Mouse (Mus musculus) stomach, postnatal 0 days (tissue): ENCODE measurements around the gene Icmt. TPM values are rescaled to one million over a fixed set of nuclear protein-coding genes. Genes with fewer than 3 reads are reported as not detected.

Experiments
- ATAC-seq: fragments of 200-750 bp; cut with Nextera tagmentation; 2 replicates; pipeline ENCODE4 v1.8.0; 2017; ENCODE audit not compliant: low FRiP score, low TSS enrichment
- DNase-seq: peaks from one replicate; pipeline ENCODE4 v3.0.0-alpha.2; 2016; ENCODE audit warnings: low spot score
- H3K27ac ChIP-seq: fragments of 300-500 bp; sonication (generic); replicated peaks from 2 replicates; pipeline ENCODE4 v1.5.1; 2014; ENCODE audit warnings: mild to moderate bottlenecking, control low read depth
- H3K27me3 ChIP-seq: fragments of 300-500 bp; sonication (generic); 2 replicates; pipeline ENCODE4 v1.6.1; 2014; ENCODE audit warnings: low read length; ENCODE audit not compliant: control insufficient read depth, insufficient read depth
- H3K36me3 ChIP-seq: fragments of 300-500 bp; sonication (generic); 2 replicates; pipeline ENCODE4 v1.6.1; 2014; ENCODE audit warnings: low read length, mixed read lengths; ENCODE audit not compliant: control insufficient read depth, insufficient read depth
- H3K4me1 ChIP-seq: fragments of 300-500 bp; sonication (generic); replicated peaks from 2 replicates; pipeline ENCODE4 v1.6.1; 2014; ENCODE audit warnings: antibody characterized with exemption; ENCODE audit not compliant: control insufficient read depth, insufficient read depth
- H3K4me2 ChIP-seq: fragments of 300-500 bp; sonication (generic); replicated peaks from 2 replicates; pipeline ENCODE4 v1.6.1; 2014; ENCODE audit warnings: low read depth, mild to moderate bottlenecking, control low read depth, moderate library complexity
- H3K4me3 ChIP-seq: fragments of 300-500 bp; sonication (generic); 2 replicates; pipeline ENCODE4 v1.5.1; 2014; ENCODE audit warnings: low read depth, low read length, control low read depth
- H3K9ac ChIP-seq: fragments of 300-500 bp; sonication (generic); 2 replicates; pipeline ENCODE4 v1.6.1; 2014; ENCODE audit warnings: mild to moderate bottlenecking, low read length, control low read depth, mixed read lengths
- H3K9me3 ChIP-seq: fragments of 300-500 bp; sonication (generic); 2 replicates; pipeline ENCODE4 v1.6.1; 2016; ENCODE audit warnings: low read length; ENCODE audit not compliant: control insufficient read depth
- CTCF ChIP-seq: IDR thresholded peaks from 2 replicates; pipeline ENCODE4 v1.5.1; 2016; ENCODE audit warnings: antibody characterized with exemption, low read depth, mild to moderate bottlenecking, moderate library complexity
- EP300 ChIP-seq: optimal IDR thresholded peaks from 2 replicates; pipeline ENCODE3; 2016; ENCODE audit warnings: antibody characterized with exemption
- WGBS: fragments of 180-500 bp; shearing (Covaris S2); extraction: QIAGEN DNeasy Blood & Tissue Kit; methylation state at CpG from one replicate; pipeline ENCODE4 v1.1.7; 2014; 5-methylcytosine and 5-hydroxymethylcytosine counted together
- polyA plus RNA-seq: library from polyadenylated mRNA; unstranded; fragments of >200 nt; fragmentation: Nextera tagmentation; extraction: Ambion mirVana; gene quantifications from 2 replicates; pipeline ENCODE4 v1.2.1, GENCODE M21; 2015

Icmt gene
- polyA plus RNA-seq, 1 experiment from 2014 or later: 10.2 TPM

DNA sequence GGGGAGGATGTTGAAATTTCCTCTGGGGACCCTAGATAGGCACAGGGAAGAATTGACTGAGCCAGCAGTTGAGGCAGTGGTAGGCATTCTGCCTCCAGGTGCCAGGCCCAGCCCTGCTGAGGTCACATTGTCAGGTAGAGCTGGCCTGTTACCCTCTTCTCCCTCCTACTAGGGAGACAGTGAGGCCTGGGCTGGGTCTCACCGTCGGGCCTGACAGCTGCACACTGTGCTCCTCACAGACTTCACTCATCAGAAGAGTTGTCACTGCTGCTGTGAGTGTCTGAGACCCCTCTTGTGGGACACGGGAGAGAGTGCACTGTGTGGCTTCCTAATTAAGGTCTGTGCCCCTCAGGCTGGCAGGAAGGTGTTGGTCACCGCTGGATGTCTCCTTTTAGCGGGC is 31.2 kb upstream of the Icmt start:
- H3K4me2 ChIP-seq: no peak overlapping the region
- WGBS: 47% methylated on average over 5 of the region's 5 CpGs

DNA sequence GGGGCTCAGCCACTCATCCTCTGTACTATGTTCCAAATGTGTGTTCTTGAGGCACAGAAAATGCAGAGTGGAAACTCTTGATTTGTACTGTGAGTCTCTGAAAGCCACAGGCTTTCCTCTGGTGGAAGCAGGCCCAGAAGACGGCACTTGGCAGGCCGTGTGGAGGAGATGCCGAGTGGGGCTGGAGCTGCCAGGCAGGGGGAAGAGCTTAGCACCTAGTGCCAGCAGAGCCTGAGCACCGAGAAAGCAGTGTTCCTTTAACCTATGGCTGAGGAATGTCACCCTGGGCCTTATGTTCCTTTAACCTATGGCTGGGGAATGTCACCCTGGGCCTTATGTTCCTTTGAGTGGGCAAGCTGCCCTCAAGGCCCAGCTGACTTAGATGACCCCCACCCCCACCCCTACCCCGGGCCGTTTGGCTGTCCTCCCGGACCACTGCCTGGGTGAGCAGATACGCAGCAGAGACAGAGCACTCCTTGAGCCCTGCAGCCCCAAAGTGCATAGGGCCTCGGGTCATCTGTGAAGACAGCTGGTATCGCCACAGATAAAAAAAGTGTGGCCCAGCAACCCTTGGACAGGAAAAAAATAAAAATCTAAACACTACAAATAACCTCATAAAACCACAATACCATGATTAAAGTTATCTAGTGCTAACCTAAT is 30.7 kb upstream of the Icmt start:
- WGBS: 49% methylated on average over 10 of the region's 10 CpGs
- ATAC-seq: no peak
- no peak for DNase-seq

More for the DNA sequence above, 31.2 kb upstream of the Icmt start:
- Histone ChIP-seq H3K36me3 (no peaks in the 10 kb centered on the region; the same call in 1 of the 2 replicates), H3K4me1 (0 out of 2 replicates have a peak, but pooled peaks cover 3% of the 10 kb centered on the region), H3K27ac (no peak overlapping the region), H3K9ac (no peak overlapping the region), H3K9me3 (no peaks in the 10 kb centered on the region), H3K4me3 (no peak overlapping the region), H3K27me3 (no peaks in the 10 kb centered on the region)
- TF ChIP-seq EP300 (no peak), CTCF (no peak)
- ATAC-seq (no peak), DNase-seq (no peak)

DNA sequence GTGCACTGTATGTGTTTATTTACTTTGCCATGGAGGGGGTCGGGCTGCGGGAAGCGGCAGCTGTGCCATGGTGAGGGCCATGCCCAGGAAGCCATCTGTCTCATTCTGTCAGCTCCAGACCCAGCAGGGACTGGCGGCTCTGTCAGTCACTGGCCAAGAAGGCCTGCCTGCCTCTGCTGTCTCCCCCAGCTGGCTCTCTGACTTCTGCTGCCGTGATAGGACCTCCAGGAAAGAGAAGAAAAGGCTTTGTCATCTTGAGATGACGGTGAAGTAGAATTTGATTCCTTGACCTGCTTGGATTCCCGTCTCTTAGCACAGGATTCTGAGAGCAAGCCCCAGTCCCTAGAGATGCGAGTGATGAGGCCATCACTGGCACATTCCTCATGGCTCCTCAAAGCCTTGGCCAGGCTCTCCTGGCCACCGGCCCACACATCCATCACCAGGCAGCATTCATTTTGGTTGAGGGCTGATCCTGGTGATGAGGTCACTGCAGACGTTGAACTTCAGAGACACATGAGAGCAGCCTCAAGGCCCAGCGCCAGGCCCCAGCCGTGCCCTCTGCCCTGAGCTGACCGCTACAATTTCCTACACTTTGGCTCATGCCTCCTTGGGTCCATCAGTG is 29.2 kb upstream of the Icmt start:
- Histone ChIP-seq H3K9me3 (no peaks in the 10 kb centered on the region), H3K27ac (no peak overlapping the region), H3K9ac (no peak overlapping the region), H3K4me1 (peaks cover 3% of the 10 kb centered on the region; the same call in 1 of the 2 replicates), H3K4me3 (no peak overlapping the region), H3K27me3 (no peaks in the 10 kb centered on the region), H3K4me2 (no peak overlapping the region), H3K36me3 (no peaks in the 10 kb centered on the region)
- 57% methylated on average over 13 of the region's 13 CpGs for WGBS
- no peak for DNase-seq
- no peak for ATAC-seq
- TF ChIP-seq EP300: no peak
- TF ChIP-seq CTCF: no peak

More for the DNA sequence above, 30.7 kb upstream of the Icmt start:
- Histone ChIP-seq H3K27me3 (no peaks in the 10 kb centered on the region), H3K27ac (no peak overlapping the region), H3K4me2 (no peak overlapping the region), H3K4me3 (no peak overlapping the region), H3K36me3 (no peaks in the 10 kb centered on the region), H3K9ac (no peak overlapping the region), H3K4me1 (0 out of 2 replicates have a peak, but pooled peaks cover 3% of the 10 kb centered on the region), H3K9me3 (no peaks in the 10 kb centered on the region)
- TF ChIP-seq EP300 (no peak), CTCF (no peak)

DNA sequence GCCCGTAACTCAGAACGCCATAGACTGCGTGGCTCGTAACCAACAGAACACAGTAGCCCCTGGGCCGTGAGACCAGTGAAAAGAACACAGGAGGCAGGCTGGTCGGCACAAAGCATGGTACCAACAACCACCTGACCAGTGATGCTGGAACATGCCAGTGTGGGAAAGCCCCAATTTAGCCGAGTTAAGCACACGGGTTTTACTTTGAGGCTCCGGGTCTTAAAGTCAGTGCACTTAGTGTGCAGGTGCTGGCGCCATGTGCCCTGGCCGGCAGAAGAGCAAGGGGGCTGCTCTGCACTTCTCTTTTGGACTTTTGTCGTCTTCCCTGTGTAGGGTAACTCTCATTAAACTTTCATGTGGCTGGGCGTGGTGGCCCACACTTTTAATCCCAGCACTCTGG is 27.1 kb upstream of the Icmt start:
- Histone ChIP-seq H3K36me3 (no peaks in the 10 kb centered on the region), H3K9me3 (no peaks in the 10 kb centered on the region), H3K27ac (no peak overlapping the region), H3K4me3 (no peak overlapping the region), H3K9ac (no peak overlapping the region), H3K4me2 (no peak overlapping the region), H3K27me3 (no peaks in the 10 kb centered on the region), H3K4me1 (no peaks in the 10 kb centered on the region; the same call in none of the 2 replicates)
- DNase-seq: no peak
- ATAC-seq: no peak
- no peak for TF ChIP-seq EP300
- no peak for TF ChIP-seq CTCF
- 90% methylated on average over 13 of the region's 13 CpGs for WGBS

DNA sequence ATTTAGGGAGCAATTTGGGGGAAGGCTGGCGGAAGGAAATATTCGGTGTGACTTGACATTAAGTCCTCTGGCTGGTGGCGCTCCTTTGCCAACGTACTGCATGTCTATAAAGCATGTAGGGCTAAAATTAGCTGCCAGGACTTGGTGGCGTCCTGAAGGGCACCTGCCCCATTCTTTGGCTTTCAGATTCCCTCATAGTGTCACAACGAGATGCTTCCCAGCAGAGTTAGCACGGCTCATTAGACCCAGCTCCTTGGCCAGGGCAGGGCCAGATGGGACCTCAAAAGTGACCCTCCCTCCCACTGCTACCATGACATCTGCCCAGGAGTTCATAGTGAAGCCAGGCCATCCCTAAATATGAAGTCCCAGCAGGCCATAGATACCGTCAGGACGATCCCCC is 26.4 kb upstream of the Icmt start:
- TF ChIP-seq CTCF (no peak), EP300 (no peak)
- Histone ChIP-seq H3K4me3 (no peak overlapping the region), H3K4me2 (no peak overlapping the region), H3K9ac (no peak overlapping the region), H3K4me1 (no peaks in the 10 kb centered on the region; the same call in none of the 2 replicates), H3K27me3 (no peaks in the 10 kb centered on the region), H3K9me3 (no peaks in the 10 kb centered on the region), H3K27ac (no peak overlapping the region), H3K36me3 (no peaks in the 10 kb centered on the region)
- no peak for DNase-seq
- ATAC-seq: no peak
- WGBS: 86% methylated on average over 9 of the region's 9 CpGs

DNA sequence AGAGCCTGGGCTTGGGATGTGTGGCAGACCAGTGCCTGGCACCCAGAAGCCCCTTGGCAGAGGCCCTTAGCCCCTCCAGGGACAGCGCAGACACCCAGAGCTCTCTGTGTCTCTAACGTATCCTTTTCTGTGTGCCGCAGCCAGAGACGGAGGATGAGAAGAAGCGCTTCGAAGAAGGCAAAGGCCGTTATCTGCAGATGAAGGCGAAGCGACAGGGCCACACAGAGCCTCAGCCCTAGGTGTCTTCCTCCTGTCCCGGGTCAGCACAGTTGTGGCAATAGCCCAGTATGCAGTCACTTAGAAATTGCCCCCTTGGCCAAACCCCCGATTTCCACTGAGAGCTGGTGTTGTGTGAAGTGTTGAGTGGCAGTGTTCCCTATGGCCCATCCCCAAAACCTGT is 25.7 kb upstream of the Icmt start:
- H3K4me2 ChIP-seq: no peak overlapping the region
- ATAC-seq (no peak), DNase-seq (no peak)
- no peak overlapping the region for H3K9ac ChIP-seq
- H3K4me1 ChIP-seq: no peaks in the 10 kb centered on the region; the same call in none of the 2 replicates
- TF ChIP-seq EP300 (no peak), CTCF (no peak)
- WGBS: 93% methylated on average over 11 of the region's 11 CpGs
- no peak overlapping the region for H3K27ac ChIP-seq
- H3K4me3 ChIP-seq: no peak overlapping the region
- H3K36me3 ChIP-seq: no peaks in the 10 kb centered on the region
- H3K27me3 ChIP-seq: no peaks in the 10 kb centered on the region
- H3K9me3 ChIP-seq: no peaks in the 10 kb centered on the region
